Mouse (Mus musculus): ENCODE results near the gene Gm10147. TPM values are rescaled to one million over a fixed set of nuclear protein-coding genes. Genes with fewer than 3 reads are reported as not detected.

The Gm10147 gene
- not detected in 2 replicates for polyA plus RNA-seq (2012; rRNA removed; ENCODE audit: low replicate concordance)

DNA sequence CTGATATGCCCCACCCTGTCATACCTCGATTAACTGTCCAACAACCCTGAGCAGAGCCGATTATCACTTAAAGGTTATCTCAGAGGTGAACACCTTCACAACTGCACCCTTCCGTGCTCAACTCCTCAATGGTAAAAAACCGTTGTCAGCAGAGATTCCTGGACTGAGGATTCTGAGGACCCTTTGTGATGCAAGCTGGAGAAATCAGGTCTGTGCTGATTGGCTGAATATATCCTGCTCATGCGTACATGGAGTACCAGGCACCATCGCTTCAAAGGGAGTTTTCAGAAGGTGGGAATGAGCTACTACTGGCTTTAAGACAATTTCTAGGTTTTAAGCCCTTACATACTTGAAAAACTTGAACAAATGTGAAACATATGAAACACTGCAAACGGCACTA lies at the start of gene Gm10147:
Gene Gm10147, minus strand, starts transcription at position 101 of the 400 bp plus-strand sequence.

All from duodenum, adult 2 months (tissue).